Mouse (Mus musculus) left cerebral cortex, postnatal 25 days (tissue): ENCODE results near the gene Eps15l1. TPM values are rescaled to one million over a fixed set of nuclear protein-coding genes. Genes with fewer than 3 reads are reported as not detected.

Experiments
- DNase-seq, 2 experiments: peaks; one replicate each; pipeline ENCODE4 v3.0.0; 2022; ENCODE audit warnings: low spot score in 2 of 2, mixed read lengths in 1 of 2
- intact Hi-C: fragments of 180-260 bp; cut with DNase I; formaldehyde crosslinking; loops from one replicate; pipeline ENCODE4 v1.15.1; 2025
- total RNA-seq, 2 experiments: library from RNA; stranded (reverse); gene quantifications; 2 replicates each; pipeline ENCODE4 v1.2.3; 2021

Gene Eps15l1
- total RNA-seq, 2 experiments from 2014 or later, result 59.9 to 72.1 TPM

- peak; percentile 31 to 39 for DNase-seq
- intact Hi-C loops, result no loop called here
Observed at GRCm38 (mm10) chr8:72354272-72354671, 67.0 kb downstream of the Eps15l1 start.

DNA sequence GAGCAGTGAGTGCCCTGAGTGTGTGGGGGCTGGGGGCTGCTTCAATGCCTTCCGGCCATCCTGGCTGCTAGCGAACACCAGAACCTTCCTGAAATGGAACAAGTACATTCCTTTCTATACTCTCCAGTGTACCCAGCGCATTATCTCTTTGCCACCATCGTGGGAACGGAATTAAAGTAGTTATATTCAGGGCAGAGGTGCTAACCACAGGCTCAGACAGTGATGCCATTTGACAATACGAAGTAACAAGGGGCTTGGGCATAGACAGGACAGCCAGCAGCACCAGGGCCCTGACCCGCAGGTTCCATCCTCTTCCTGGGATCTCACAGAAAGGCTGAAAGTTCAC, 67.6 kb downstream of the Eps15l1 start:
- DNase-seq, result no peak
- intact Hi-C loops, result no loop called here

DNA sequence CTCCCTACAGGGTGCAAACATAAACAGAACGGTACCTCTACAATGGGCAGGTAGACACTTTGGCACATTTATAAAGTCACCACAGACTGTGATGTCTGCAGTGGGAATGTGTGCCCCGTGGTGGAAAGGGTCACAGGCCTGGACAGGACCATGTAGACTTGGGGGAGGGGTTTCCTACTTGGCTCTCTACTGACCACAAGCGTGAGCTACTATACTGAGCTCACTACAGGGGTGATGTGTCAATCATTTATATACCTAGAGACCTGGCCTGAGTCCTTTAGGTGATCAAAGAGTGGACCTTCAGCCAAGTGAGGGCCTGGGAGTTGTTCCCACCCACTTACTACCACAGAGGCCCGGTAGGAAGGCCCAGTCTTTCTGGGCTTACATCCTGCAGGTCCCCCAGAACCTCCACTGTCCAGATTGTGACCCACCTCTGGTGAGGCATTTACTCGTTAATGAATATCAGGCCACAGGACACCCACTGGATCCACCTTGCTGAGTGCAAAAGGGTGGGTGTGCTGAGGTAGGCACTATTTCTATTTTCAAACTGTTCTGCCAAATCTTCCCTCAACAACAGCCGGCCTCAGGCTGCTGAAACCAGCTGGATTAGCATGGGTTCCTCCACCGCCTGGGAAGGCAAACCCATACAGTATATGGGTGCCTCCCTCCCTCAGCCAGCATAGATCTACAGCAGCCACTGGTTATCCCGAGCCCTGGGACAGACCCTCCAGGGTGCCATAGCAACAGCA, 68.1 kb downstream of the Eps15l1 start:
- DNase-seq, result peak in 1 of 2 experiments; percentile 46
- intact Hi-C loops, result no loop called here

DNA sequence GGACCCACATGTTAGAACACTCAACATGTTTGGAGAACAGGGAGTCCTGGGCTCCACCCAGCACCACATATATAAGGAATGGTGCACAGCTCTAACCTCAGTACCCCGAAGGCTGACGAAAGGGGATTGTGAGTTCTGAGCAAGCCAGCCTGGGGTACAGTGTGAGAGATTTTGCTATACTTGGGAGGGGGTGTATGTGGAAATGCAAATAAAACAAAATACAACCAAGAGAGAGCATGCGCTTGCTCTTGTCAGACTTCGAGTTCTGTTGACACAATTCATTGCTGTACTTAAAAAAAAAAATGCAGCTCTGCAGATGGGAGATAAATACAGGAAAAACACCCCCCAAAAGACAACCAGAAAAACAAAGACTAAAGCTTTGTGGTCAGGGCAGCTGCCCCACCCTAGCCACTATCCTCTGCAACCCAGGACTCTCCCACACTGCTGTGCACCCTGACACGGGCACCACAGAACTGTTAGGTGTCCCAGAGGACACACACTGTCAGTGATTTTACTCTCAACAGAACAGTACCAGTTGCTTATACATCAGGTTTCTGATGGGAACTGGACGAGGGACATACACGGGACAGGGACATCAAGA, 69.8 kb downstream of the Eps15l1 start:
- intact Hi-C loops, result no loop called here
- no peak for DNase-seq

GRCm38 (mm10) chr8:72350727-72351126, 70.5 kb downstream of the Eps15l1 start:
- DNase-seq, result no peak
- intact Hi-C loops, result no loop called here

DNA sequence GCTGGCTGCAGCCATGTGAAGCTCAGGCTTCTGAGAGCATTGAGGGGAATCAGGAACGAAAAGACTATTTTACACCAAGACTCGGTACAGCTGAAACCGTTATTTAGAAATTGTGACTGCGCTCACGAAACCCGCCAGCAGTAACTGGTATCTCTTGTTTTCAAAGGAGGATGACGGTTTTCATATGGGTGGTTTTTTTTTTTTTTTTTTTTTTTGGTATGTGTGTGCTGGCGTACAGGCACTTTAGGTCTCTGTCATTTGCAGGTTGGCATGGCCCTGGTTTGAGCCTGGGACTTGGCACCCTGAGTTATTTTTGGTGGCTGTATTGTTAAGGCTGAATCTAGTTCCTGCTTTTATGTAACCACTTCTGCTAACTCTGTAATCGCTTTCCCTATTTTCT, 71.4 kb downstream of the Eps15l1 start:
- DNase-seq, result no peak
- intact Hi-C loops, result no loop called here

GRCm38 (mm10) chr8:72348956-72349355, 72.3 kb downstream of the Eps15l1 start:
- intact Hi-C loops, result no loop called here
- no peak for DNase-seq

GRCm38 (mm10) chr8:72348114-72348513, 73.1 kb downstream of the Eps15l1 start:
- DNase-seq, result no peak
- intact Hi-C loops, result no loop called here

GRCm38 (mm10) chr8:72347553-72347952, 73.7 kb downstream of the Eps15l1 start:
- intact Hi-C loops, result no loop called here
- DNase-seq, result no peak

DNA sequence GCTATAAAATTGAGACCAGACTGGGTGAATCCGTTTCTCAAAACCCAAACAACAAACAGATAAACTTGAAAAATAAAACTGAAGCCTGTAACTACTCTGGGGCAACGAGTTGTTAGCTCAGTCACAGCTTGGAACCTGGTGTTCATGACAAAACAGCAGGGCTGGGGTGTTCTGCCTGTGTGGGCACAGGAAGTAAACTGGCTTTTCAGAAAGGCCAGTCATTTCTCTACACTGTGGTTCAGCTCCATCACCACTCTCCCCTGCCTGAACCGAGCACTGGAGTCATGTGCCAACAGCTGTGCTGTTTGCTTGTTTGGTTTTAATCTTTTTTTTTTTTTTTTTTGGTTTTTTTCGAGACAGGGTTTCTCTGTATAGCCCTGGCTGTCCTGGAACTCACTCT, 77.5 kb downstream of the Eps15l1 start:
- DNase-seq, result no peak
- intact Hi-C loops, result no loop called here

GRCm38 (mm10) chr8:72342556-72343300, 78.5 kb downstream of the Eps15l1 start:
- intact Hi-C loops, result no loop called here
- DNase-seq, result no peak

GRCm38 (mm10) chr8:72337034-72337433, 84.2 kb downstream of the Eps15l1 start:
- no peak for DNase-seq
- intact Hi-C loops, result no loop called here

GRCm38 (mm10) chr8:72336273-72336672, 85.0 kb downstream of the Eps15l1 start:
- no peak for DNase-seq
- intact Hi-C loops, result no loop called here

DNA sequence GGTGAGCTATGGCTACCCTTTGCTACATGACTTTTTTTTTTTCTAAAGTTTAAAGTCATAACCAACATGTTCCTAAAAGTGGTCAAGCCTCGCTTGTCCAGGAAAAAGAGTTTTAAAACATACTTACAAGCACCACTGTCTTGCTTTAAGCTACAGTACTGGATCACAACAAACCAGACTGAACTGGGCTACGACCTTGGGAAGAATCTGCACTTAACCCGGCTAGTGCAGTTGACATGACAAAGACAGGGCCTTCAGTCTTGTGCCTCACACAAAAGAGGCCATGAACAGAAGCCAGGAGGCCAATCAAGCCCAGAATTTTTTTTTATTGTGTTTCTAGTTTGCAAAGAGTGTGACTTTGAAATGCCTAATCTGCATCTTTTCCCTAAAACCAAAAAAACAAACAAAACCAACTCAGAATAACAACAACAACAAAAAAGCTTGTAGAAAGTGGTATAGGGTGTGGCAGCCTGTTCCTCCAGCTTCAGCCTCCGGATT, 87.1 kb downstream of the Eps15l1 start:
- DNase-seq, result no peak
- intact Hi-C loops, result no loop called here

GRCm38 (mm10) chr8:72333429-72334143, 87.7 kb downstream of the Eps15l1 start:
- DNase-seq, result no peak
- intact Hi-C loops, result no loop called here

DNA sequence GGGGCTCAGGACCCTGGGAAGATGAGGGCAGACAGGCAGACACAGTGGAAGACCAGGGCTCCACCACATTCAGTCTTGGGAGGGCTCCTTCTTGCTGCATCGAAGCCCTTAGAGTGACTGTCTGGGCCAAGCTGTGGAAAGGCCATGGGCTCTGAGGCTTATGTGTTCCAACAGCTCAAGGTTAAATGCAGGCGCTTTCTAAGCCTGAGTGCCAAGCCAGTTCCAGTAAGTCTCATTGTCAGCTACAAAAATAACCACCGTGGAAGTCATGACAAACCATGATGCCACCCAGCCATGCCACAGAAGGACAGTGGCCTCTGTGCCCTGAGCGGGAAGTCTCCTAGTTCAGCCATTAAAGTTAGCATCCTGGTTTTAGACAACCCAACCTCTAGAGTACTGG, 89.6 kb downstream of the Eps15l1 start:
- no peak for DNase-seq
- intact Hi-C loops, result no loop called here

- intact Hi-C loops, result no loop called here
- DNase-seq, result no peak
Observed at GRCm38 (mm10) chr8:72330806-72331516, 90.3 kb downstream of the Eps15l1 start.

DNA sequence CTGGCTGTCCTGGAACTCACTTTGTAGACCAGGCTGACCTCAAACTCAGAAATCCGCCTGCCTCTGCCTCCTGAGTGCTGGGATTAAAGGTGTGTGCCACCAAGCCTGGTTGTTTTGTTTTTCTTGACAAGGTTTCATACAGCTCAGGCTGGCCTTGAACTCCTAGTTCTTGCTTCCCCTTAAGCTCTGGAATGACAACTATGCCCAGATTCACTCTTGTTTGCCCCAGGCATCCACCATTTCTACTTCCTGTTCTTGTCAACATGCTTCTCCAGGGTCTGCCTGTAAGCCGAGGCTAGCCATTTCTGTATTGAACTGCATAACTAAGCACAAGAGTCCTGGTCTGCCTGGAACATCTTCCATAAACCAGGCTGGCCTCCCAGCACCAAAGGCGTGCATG, 92.1 kb downstream of the Eps15l1 start:
- no peak for DNase-seq
- intact Hi-C loops, result no loop called here

GRCm38 (mm10) chr8:72324708-72325107, 96.6 kb downstream of the Eps15l1 start:
- intact Hi-C loops, result loop anchor here (1.0 kb wide), 1 partner anchor 38 kb away; no protein-coding TSS in a partner anchor
- DNase-seq, result no peak
